Comparison of ENCODE assay signal across 8 mouse cellular contexts in the genomic region with DNA sequence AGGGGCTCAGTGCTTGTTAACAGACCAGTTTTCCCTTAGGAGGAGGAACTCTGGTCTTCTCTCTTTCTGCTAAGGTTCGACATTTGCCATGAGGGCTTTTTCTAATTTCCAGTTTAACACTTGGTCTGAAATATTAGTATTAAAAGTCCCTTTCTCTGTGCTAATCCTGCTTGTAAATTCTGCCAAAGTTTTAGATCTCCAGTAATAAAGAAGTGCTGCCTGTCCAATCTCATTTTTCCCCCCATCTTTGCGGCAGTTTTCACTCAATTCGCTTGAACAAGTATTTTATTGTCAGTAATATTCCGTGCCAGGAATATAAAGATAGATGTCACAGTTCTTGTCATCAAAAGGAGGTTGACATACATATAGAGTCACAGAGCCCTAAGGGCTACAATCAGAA. TPM values are rescaled to one million over a fixed set of nuclear protein-coding genes. Genes with fewer than 3 reads are reported as not detected.
DNase-seq lines count a peak whose midpoint lies in the region; ATAC-seq and TF ChIP-seq lines count a peak whose summit lies in the region.

TSS of gene Strn (minus strand) at position 101 of the 400 bp plus-strand sequence.

- TF ChIP-seq POLR2A in brain, embryonic 14.5 days (IDR thresholded peaks at IDR 0.05; ENCODE audit: borderline replicate concordance, extremely low read depth, insufficient read depth, insufficient read length, poor library complexity, severe bottlenecking), result no peak

- ATAC-seq in kidney, embryonic 16.5 days (ENCODE audit: low FRiP score, low TSS enrichment), result no peak
- ATAC-seq in heart, embryonic 15.5 days (replicated peaks; ENCODE audit: insufficient number of reproducible peaks, insufficient read depth, low FRiP score, low read depth), result no peak
- ATAC-seq in neural tube, embryonic 15.5 days (ENCODE audit: low FRiP score), result no peak
- no peak for ATAC-seq in cerebellum, adult (ENCODE audit: insufficient number of reproducible peaks, low FRiP score, low TSS enrichment)

- no peaks in the 10 kb centered on the region for H3K9me3 ChIP-seq in kidney, embryonic 16.5 days (ENCODE audit: low read length)
- H3K9me3 ChIP-seq in heart, embryonic 15.5 days (replicated peaks), result no peaks in the 10 kb centered on the region
- no peaks in the 10 kb centered on the region for H3K9me3 ChIP-seq in limb, embryonic 10.5 days (replicated peaks)
- no peaks in the 10 kb centered on the region for H3K9me3 ChIP-seq in neural tube, embryonic 15.5 days (replicated peaks)

- no peak for TF ChIP-seq CTCF in brain, embryonic 14.5 days (IDR thresholded peaks at IDR 0.05; ENCODE audit: borderline replicate concordance, extremely low read depth, insufficient read depth, insufficient read length)

- 26% methylated on average over 4 of the region's 4 CpGs for WGBS in kidney, embryonic 16.5 days
- 35% methylated on average over 4 of the region's 4 CpGs for WGBS in heart, embryonic 15.5 days
- WGBS in limb, embryonic 10.5 days, result 42% methylated on average over 4 of the region's 4 CpGs
- WGBS in neural tube, embryonic 15.5 days, result 30% methylated on average over 4 of the region's 4 CpGs

- H3K4me1 ChIP-seq in kidney, embryonic 16.5 days (ENCODE audit: insufficient read depth, low read length), result peaks cover 17% of the 10 kb centered on the region
- peaks cover 28% of the 10 kb centered on the region for H3K4me1 ChIP-seq in heart, embryonic 15.5 days (replicated peaks)
- peaks cover 17% of the 10 kb centered on the region for H3K4me1 ChIP-seq in limb, embryonic 10.5 days
- H3K4me1 ChIP-seq in neural tube, embryonic 15.5 days, result peaks cover 32% of the 10 kb centered on the region

- H3K9ac ChIP-seq in kidney, embryonic 16.5 days (replicated peaks; ENCODE audit: low read length), result peak within 1 kb of the TSS; percentile 92
- H3K9ac ChIP-seq in heart, embryonic 15.5 days, result peak within 1 kb of the TSS; percentile 97
- peak within 1 kb of the TSS; percentile 95 for H3K9ac ChIP-seq in neural tube, embryonic 15.5 days (replicated peaks)

- H3K27me3 ChIP-seq in kidney, embryonic 16.5 days (ENCODE audit: insufficient read depth, low read length), result no peaks in the 10 kb centered on the region
- H3K27me3 ChIP-seq in heart, embryonic 15.5 days, result no peaks in the 10 kb centered on the region
- H3K27me3 ChIP-seq in limb, embryonic 10.5 days (ENCODE audit: low read depth, poor library complexity, severe bottlenecking), result no peaks in the 10 kb centered on the region
- no peaks in the 10 kb centered on the region for H3K27me3 ChIP-seq in neural tube, embryonic 15.5 days (replicated peaks)

- H3K36me3 ChIP-seq in kidney, embryonic 16.5 days (ENCODE audit: insufficient read depth, low read length), result no peaks in the 10 kb centered on the region
- H3K36me3 ChIP-seq in heart, embryonic 15.5 days, result no peaks in the 10 kb centered on the region
- no peaks in the 10 kb centered on the region for H3K36me3 ChIP-seq in limb, embryonic 10.5 days
- H3K36me3 ChIP-seq in neural tube, embryonic 15.5 days, result no peaks in the 10 kb centered on the region

- peak within 1 kb of the TSS; percentile 97 for H3K4me3 ChIP-seq in kidney, embryonic 16.5 days (ENCODE audit: low read length)
- peak within 1 kb of the TSS; percentile 96 for H3K4me3 ChIP-seq in heart, embryonic 15.5 days
- H3K4me3 ChIP-seq in limb, embryonic 10.5 days, result peak within 1 kb of the TSS; percentile 74
- H3K4me3 ChIP-seq in neural tube, embryonic 15.5 days (replicated peaks), result peak within 1 kb of the TSS; percentile 96

- peak within 1 kb of the TSS; percentile 86 for H3K4me2 ChIP-seq in kidney, embryonic 16.5 days (replicated peaks; ENCODE audit: low read depth, low read length)
- peak within 1 kb of the TSS; percentile 75 for H3K4me2 ChIP-seq in heart, embryonic 15.5 days
- peak within 1 kb of the TSS; percentile 74 for H3K4me2 ChIP-seq in neural tube, embryonic 15.5 days

- H3K27ac ChIP-seq in kidney, embryonic 16.5 days (ENCODE audit: low read length), result peak within 1 kb of the TSS; percentile 96
- peak within 1 kb of the TSS; percentile 98 for H3K27ac ChIP-seq in heart, embryonic 15.5 days
- H3K27ac ChIP-seq in limb, embryonic 10.5 days, result peak within 1 kb of the TSS; percentile 93
- H3K27ac ChIP-seq in neural tube, embryonic 15.5 days (replicated peaks), result peak within 1 kb of the TSS; percentile 88

- DNase-seq in kidney, adult 18-20 months, result no peak
- DNase-seq in brain, embryonic 14.5 days (ENCODE audit: low read depth), result no peak
- no peak for DNase-seq in limb, embryonic 10.5 days (ENCODE audit: low spot score)
- no peak for DNase-seq in natural killer cell, adult 2 months (ENCODE audit: low spot score in 2 of 2)

RNA-seq across cellular contexts. Expression of gene Strn, which starts in this region (rescaled TPM):
- polyA plus RNA-seq in kidney, embryonic 16.5 days (2015; fragmentation: Nextera tagmentation; extraction: Ambion mirVana), result 5.2 and 6.1 TPM in 2 replicates
- 9.4 and 12.5 TPM in 2 replicates for polyA plus RNA-seq in brain, embryonic 14.5 days (2012; rRNA removed)
- polyA plus RNA-seq in heart, embryonic 15.5 days (2015; fragmentation: Nextera tagmentation; extraction: Ambion mirVana), result 11.1 and 12.0 TPM in 2 replicates
- polyA plus RNA-seq in limb, embryonic 10.5 days (2016; fragmentation: Nextera tagmentation; extraction: Ambion mirVana), result 4.4 and 5.5 TPM in 2 replicates
- 4.6 and 4.8 TPM in 2 replicates for polyA plus RNA-seq in neural tube, embryonic 15.5 days (2015; fragmentation: Nextera tagmentation; extraction: Ambion mirVana)
